Mouse (Mus musculus) forebrain, postnatal 0 days (tissue): ENCODE measurements around the gene Cfap74. TPM values are rescaled to one million over a fixed set of nuclear protein-coding genes. Genes with fewer than 3 reads are reported as not detected.
"Not testable (repeated sequence)": the region's sequence is repeated elsewhere in the genome, so short reads cannot be mapped to it uniquely, and the experiment has no call there.

ENCODE experiments used
- ATAC-seq: fragments of 200-750 bp; cut with Nextera tagmentation; 2 replicates; pipeline ENCODE4 v1.8.0; 2017; ENCODE audit warnings: mild to moderate bottlenecking, moderate library complexity
- DNase-seq: peaks from one replicate; pipeline ENCODE4 v3.0.0-alpha.2; 2015
- H3K27ac ChIP-seq: fragments of 300-500 bp; sonication (generic); 2 replicates; pipeline ENCODE4 v1.5.1; 2014; ENCODE audit warnings: low read depth, mild to moderate bottlenecking, antibody characterized with exemption, low read length, moderate library complexity, mixed read lengths
- H3K27me3 ChIP-seq: fragments of 300-500 bp; sonication (generic); 2 replicates; pipeline ENCODE4 v1.6.1; 2014; ENCODE audit warnings: mild to moderate bottlenecking, low read length, mixed read lengths; ENCODE audit not compliant: insufficient read depth
- H3K36me3 ChIP-seq: fragments of 300-500 bp; sonication (generic); 2 replicates; pipeline ENCODE4 v1.6.1; 2014; ENCODE audit warnings: mild to moderate bottlenecking, moderate library complexity; ENCODE audit not compliant: insufficient read depth
- H3K4me1 ChIP-seq: fragments of 300-500 bp; sonication (generic); 2 replicates; pipeline ENCODE4 v1.6.1; 2014; ENCODE audit warnings: antibody characterized with exemption; ENCODE audit not compliant: insufficient read depth
- H3K4me2 ChIP-seq: fragments of 300-500 bp; sonication (generic); 2 replicates; pipeline ENCODE4 v1.6.1; 2014; ENCODE audit warnings: low read depth, mild to moderate bottlenecking, moderate library complexity
- H3K4me3 ChIP-seq: fragments of 300-500 bp; sonication (generic); 2 replicates; pipeline ENCODE4 v1.5.1; 2014; ENCODE audit warnings: low read depth, low read length, mixed read lengths
- H3K9ac ChIP-seq: fragments of 300-500 bp; sonication (generic); 2 replicates; pipeline ENCODE4 v1.6.1; 2014; ENCODE audit warnings: mild to moderate bottlenecking
- H3K9me3 ChIP-seq: fragments of 300-500 bp; sonication (generic); 2 replicates; pipeline ENCODE4 v1.6.1; 2016; ENCODE audit warnings: low read length
- CTCF ChIP-seq: sonication (generic); IDR thresholded peaks from 2 replicates; pipeline ENCODE4 v1.5.1; 2016; ENCODE audit warnings: antibody characterized with exemption, control low read depth, low read depth
- WGBS: fragments of 180-500 bp; shearing (Covaris S2); extraction: QIAGEN DNeasy Blood & Tissue Kit; methylation state at CpG from one replicate; pipeline ENCODE4 v1.1.7; 2014; 5-methylcytosine and 5-hydroxymethylcytosine counted together
- polyA plus RNA-seq: library from polyadenylated mRNA; unstranded; fragments of >200 nt; fragmentation: Nextera tagmentation; extraction: Ambion mirVana; gene quantifications from 2 replicates; pipeline ENCODE4 v1.2.1, GENCODE M21; 2015
- total RNA-seq: library from RNA; depleted of rRNA; stranded (reverse); fragments of >200 nt; gene quantifications from 2 replicates; pipeline ENCODE4 v1.2.3, GENCODE M21; 2014

Gene Cfap74
- total and polyA plus RNA-seq, 2 experiments from 2014 or later = 6.6 to 10.8 TPM

- Histone ChIP-seq H3K9ac (no peak overlapping the region), H3K4me2 (no peak overlapping the region), H3K27me3 (peaks cover 19% of the 10 kb centered on the region), H3K9me3 (no peaks in the 10 kb centered on the region), H3K36me3 (no peaks in the 10 kb centered on the region), H3K4me1 (no peaks in the 10 kb centered on the region), H3K4me3 (no peak overlapping the region), H3K27ac (no peak overlapping the region)
- ATAC-seq (no peak), DNase-seq (no peak)
- TF ChIP-seq CTCF = no peak
- WGBS = 60% methylated on average over 1 of the region's 1 CpGs
Observed at GRCm38 (mm10) chr4:155402489-155402888, 6.5 kb upstream of the Cfap74 start.

- Histone ChIP-seq H3K4me3 (peak overlapping the region; percentile 61), H3K9ac (peak overlapping the region; percentile 51; the same call in 1 of the 2 replicates), H3K27ac (0 out of 2 replicates have a peak overlapping the region, but pooled peaks have one; percentile 21), H3K4me2 (peak overlapping the region; percentile 91), H3K4me1 (no peaks in the 10 kb centered on the region), H3K9me3 (no peaks in the 10 kb centered on the region), H3K36me3 (no peaks in the 10 kb centered on the region), H3K27me3 (no peaks in the 10 kb centered on the region)
- under 1% methylated on average over 8 of the region's 8 CpGs for WGBS
- peak; percentile 52 for TF ChIP-seq CTCF
- ATAC-seq (peak; percentile 56), DNase-seq (no peak)
Observed at GRCm38 (mm10) chr4:155408695-155409057, 314 bp upstream of the Cfap74 start.

GRCm38 (mm10) chr4:155412124-155412523 lies 3.1 kb downstream of the Cfap74 start:
- DNase-seq (no peak), ATAC-seq (no peak)
- TF ChIP-seq CTCF = no peak
- no peaks in the 10 kb centered on the region for H3K9me3 ChIP-seq
- 95% methylated on average over 6 of the region's 6 CpGs for WGBS
- H3K9ac ChIP-seq = no peak overlapping the region
- no peak overlapping the region for H3K4me3 ChIP-seq
- H3K4me1 ChIP-seq = no peaks in the 10 kb centered on the region
- no peaks in the 10 kb centered on the region for H3K36me3 ChIP-seq
- no peak overlapping the region for H3K27ac ChIP-seq
- no peak overlapping the region for H3K4me2 ChIP-seq
- no peaks in the 10 kb centered on the region for H3K27me3 ChIP-seq

GRCm38 (mm10) chr4:155413641-155414335 lies 4.8 kb downstream of the Cfap74 start:
- no peak overlapping the region for H3K27ac ChIP-seq
- TF ChIP-seq CTCF = no peak
- 92% methylated on average over 11 of the region's 11 CpGs for WGBS
- H3K9me3 ChIP-seq = no peaks in the 10 kb centered on the region
- ATAC-seq = no peak
- H3K27me3 ChIP-seq = no peaks in the 10 kb centered on the region
- H3K9ac ChIP-seq = no peak overlapping the region
- no peak overlapping the region for H3K4me2 ChIP-seq
- H3K4me1 ChIP-seq = no peaks in the 10 kb centered on the region
- no peak for DNase-seq
- H3K36me3 ChIP-seq = no peaks in the 10 kb centered on the region
- no peak overlapping the region for H3K4me3 ChIP-seq

- no peak overlapping the region for H3K27ac ChIP-seq
- DNase-seq = no peak
- no peaks in the 10 kb centered on the region for H3K27me3 ChIP-seq
- H3K9me3 ChIP-seq = no peaks in the 10 kb centered on the region
- H3K4me1 ChIP-seq = no peaks in the 10 kb centered on the region
- 85% methylated on average over 9 of the region's 9 CpGs for WGBS
- TF ChIP-seq CTCF = no peak
- H3K36me3 ChIP-seq = no peaks in the 10 kb centered on the region
- no peak overlapping the region for H3K9ac ChIP-seq
- H3K4me2 ChIP-seq = no peak overlapping the region
- no peak for ATAC-seq
- H3K4me3 ChIP-seq = no peak overlapping the region
Observed at GRCm38 (mm10) chr4:155414656-155415235, 5.8 kb downstream of the Cfap74 start.

- ATAC-seq = no peak
- no peak for DNase-seq
- H3K4me3 ChIP-seq = no peak overlapping the region
- no peaks in the 10 kb centered on the region for H3K27me3 ChIP-seq
- H3K9me3 ChIP-seq = no peaks in the 10 kb centered on the region
- TF ChIP-seq CTCF = no peak
- H3K4me1 ChIP-seq = no peaks in the 10 kb centered on the region
- H3K9ac ChIP-seq = no peak overlapping the region
- no peak overlapping the region for H3K4me2 ChIP-seq
- H3K27ac ChIP-seq = no peak overlapping the region
- no peaks in the 10 kb centered on the region for H3K36me3 ChIP-seq
- WGBS = 85% methylated on average over 3 of the region's 3 CpGs
Observed at GRCm38 (mm10) chr4:155420137-155420536, 11.1 kb downstream of the Cfap74 start.

GRCm38 (mm10) chr4:155421412-155422370 lies 12.7 kb downstream of the Cfap74 start:
- not testable (repeated sequence) for H3K9me3 ChIP-seq, ATAC-seq, H3K36me3 ChIP-seq, H3K27ac ChIP-seq, H3K27me3 ChIP-seq, H3K4me3 ChIP-seq, DNase-seq, H3K9ac ChIP-seq, H3K4me1 ChIP-seq, H3K4me2 ChIP-seq
- 83% methylated on average over 21 of the region's 30 CpGs for WGBS
